Mouse (Mus musculus) lung, adult 10 weeks (tissue): ENCODE data around the gene Fthl17d. TPM values are rescaled to one million over a fixed set of nuclear protein-coding genes. Genes with fewer than 3 reads are reported as not detected.

Experiments
- polyA plus RNA-seq: library from polyadenylated mRNA; stranded (reverse); fragments of 350-450 nt; fragmentation: Illumina TruSeq; extraction: RNeasy Lipid Tissue Mini Kit (QIAGEN cat#74804); gene quantifications from one replicate; pipeline ENCODE4 v1.2.3, GENCODE M21; 2014; ENCODE audit warnings: low read depth, low replicate concordance; ENCODE audit not compliant: insufficient read depth

Fthl17d gene
- not detected for polyA plus RNA-seq

DNA sequence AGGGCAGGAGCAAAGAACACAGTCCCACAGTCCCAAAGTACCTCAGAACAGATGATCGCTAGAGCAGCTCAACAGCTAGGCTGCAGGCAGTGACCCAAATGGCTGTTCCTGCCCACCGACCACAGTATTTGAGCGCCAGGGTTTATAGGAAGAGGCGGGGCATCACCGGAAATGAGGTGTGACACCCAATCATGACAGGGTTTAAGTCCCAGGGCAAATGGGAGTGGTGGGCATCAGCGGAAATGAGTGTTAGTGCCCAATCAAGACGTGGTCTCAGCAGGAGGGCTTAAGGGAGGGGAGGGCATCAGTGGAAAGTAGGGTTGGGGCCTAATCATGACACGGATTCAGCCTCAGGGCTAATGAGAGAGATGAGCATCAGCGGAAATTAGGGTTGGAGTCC lies at the start of gene Fthl17d:
TSS of gene Fthl17d (minus strand) at position 101 of the 400 bp plus-strand sequence.

DNA sequence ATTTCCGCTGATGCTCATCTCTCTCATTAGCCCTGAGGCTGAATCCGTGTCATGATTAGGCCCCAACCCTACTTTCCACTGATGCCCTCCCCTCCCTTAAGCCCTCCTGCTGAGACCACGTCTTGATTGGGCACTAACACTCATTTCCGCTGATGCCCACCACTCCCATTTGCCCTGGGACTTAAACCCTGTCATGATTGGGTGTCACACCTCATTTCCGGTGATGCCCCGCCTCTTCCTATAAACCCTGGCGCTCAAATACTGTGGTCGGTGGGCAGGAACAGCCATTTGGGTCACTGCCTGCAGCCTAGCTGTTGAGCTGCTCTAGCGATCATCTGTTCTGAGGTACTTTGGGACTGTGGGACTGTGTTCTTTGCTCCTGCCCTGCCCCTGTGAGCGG lies 46.6 kb upstream of the Fthl17d start, which contains the start of gene Fthl17e:
TSS of gene Fthl17e (plus strand) at position 301 of the 400 bp plus-strand sequence.

DNA sequence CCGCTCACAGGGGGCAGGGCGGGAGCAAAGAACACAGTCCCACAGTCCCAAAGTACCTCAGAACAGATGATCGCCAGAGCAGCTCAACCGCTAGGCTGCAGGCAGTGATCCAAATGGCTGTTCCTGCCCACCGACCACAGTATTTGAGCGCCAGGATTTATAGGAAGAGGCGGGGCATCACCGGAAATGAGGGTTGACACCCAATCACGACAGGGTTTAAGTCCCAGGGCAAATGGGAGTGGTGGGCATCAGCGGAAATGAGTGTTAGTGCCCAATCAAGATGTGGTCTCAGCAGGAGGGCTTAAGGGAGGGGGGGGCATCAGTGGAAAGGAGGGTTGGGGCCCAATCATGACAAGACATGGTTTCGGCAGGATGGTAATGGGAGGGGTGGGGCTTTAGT lies 10.1 kb downstream of the Fthl17d start, which contains the start of gene Fthl17c:
TSS of gene Fthl17c (minus strand) at position 101 of the 400 bp plus-strand sequence.

DNA sequence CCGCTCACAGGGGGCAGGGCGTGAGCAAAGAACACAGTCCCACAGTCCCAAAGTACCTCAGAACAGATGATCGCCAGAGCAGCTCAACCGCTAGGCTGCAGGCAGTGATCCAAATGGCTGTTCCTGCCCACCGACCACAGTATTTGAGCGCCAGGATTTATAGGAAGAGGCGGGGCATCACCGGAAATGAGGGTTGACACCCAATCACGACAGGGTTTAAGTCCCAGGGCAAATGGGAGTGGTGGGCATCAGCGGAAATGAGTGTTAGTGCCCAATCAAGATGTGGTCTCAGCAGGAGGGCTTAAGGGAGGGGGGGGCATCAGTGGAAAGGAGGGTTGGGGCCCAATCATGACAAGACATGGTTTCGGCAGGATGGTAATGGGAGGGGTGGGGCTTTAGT lies 23.7 kb downstream of the Fthl17d start, which contains the start of gene Fthl17b:
TSS of gene Fthl17b (minus strand) at position 101 of the 400 bp plus-strand sequence.

Other genes with a start within 250 kb of the Fthl17d start
- gene Ssx9, start 238.3 kb downstream of the Fthl17d start, polyA plus RNA-seq, result not detected
- gene Ssxb5, start 183.1 kb downstream of the Fthl17d start, polyA plus RNA-seq, result not detected
- not detected for gene Gm6592, start 142.8 kb downstream of the Fthl17d start, polyA plus RNA-seq
- not detected for gene Gm5751, start 112.5 kb downstream of the Fthl17d start, polyA plus RNA-seq
- 1.3 TPM for gene B630019K06Rik, start 94.4 kb downstream of the Fthl17d start, polyA plus RNA-seq
- not detected for gene Fthl17b, start 23.8 kb downstream of the Fthl17d start, polyA plus RNA-seq
- gene Fthl17c, start 10.2 kb downstream of the Fthl17d start, polyA plus RNA-seq, result not detected
- gene Fthl17e, start 46.7 kb upstream of the Fthl17d start, polyA plus RNA-seq, result not detected
- gene Fthl17f, start 76.3 kb upstream of the Fthl17d start, polyA plus RNA-seq, result not detected
- not detected for gene 4930402K13Rik, start 117.8 kb upstream of the Fthl17d start, polyA plus RNA-seq
- 0.11 TPM for gene Lancl3, start 213.1 kb upstream of the Fthl17d start, polyA plus RNA-seq